Mouse (Mus musculus) bone marrow, adult 2 months (tissue): ENCODE measurements around the gene Gm13089. TPM values are rescaled to one million over a fixed set of nuclear protein-coding genes. Genes with fewer than 3 reads are reported as not detected.
"Not testable (repeated sequence)": the region's sequence is repeated elsewhere in the genome, so short reads cannot be mapped to it uniquely, and the experiment has no call there.

Source experiments
- H3K27ac ChIP-seq: fragments of 200-500 bp; 2 replicates; pipeline ENCODE4 v1.5.1; 2012; ENCODE audit warnings: low read depth, mild to moderate bottlenecking, control low read depth, inconsistent platforms, low read length; ENCODE audit not compliant: control insufficient read depth, poor library complexity, insufficient read depth
- H3K4me1 ChIP-seq: fragments of 200-500 bp; 2 replicates; pipeline ENCODE4 v1.6.1; 2011; ENCODE audit warnings: low read length; ENCODE audit not compliant: control insufficient read depth, insufficient read depth
- H3K4me3 ChIP-seq: fragments of 200-500 bp; replicated peaks from 2 replicates; pipeline ENCODE3; 2011; ENCODE audit warnings: mild to moderate bottlenecking, low read depth, low read length, control low read depth; ENCODE audit not compliant: control insufficient read depth
- CTCF ChIP-seq: fragments of 200-500 bp; IDR thresholded peaks from 2 replicates; pipeline ENCODE4 v1.5.1; 2011; ENCODE audit warnings: low read length, control low read depth; ENCODE audit not compliant: control insufficient read depth, insufficient read depth
- POLR2A ChIP-seq: fragments of 200-500 bp; IDR thresholded peaks from 2 replicates; pipeline ENCODE4 v1.6.1; 2011; ENCODE audit warnings: low read depth, mild to moderate bottlenecking, control low read depth, low read length, borderline replicate concordance; ENCODE audit not compliant: control insufficient read depth
- WGBS: fragments of 180-500 bp; shearing (Covaris S2); methylation state at CpG from one replicate; pipeline ENCODE4 v1.1.7; 2018; 5-methylcytosine and 5-hydroxymethylcytosine counted together
- polyA plus RNA-seq: library from polyadenylated mRNA; stranded (reverse); fragments of >200 nt; gene quantifications from 2 replicates; pipeline ENCODE4 v1.2.4, GENCODE M21; 2011; ENCODE audit warnings: low replicate concordance; ENCODE audit not compliant: missing spikeins, insufficient read depth, insufficient read length

Gm13089 gene
- polyA plus RNA-seq: not detected in 2 replicates

DNA sequence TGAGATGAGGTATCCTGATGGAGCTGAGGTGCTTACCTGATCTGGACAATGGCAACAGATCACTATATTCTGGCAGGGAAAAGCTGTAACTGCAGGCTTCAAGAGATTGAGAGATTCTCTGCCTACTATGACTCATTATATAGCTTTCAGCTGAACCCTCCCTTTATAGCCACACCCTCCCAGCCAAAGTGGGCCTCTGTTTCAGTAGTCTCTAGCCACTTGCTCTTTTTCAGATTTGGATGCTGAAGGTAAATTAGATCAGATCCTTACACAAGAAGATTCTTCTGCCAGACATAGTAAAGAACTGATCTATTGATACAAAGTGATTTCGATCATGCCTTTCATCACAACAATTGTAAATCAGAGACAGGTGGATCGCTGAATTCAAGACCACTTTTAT lies at the start of gene Gm13089:
Gene Gm13089, minus strand, starts transcription at position 101 of the 400 bp plus-strand sequence.
- Histone ChIP-seq H3K4me3 (no peak within 1 kb of the TSS), H3K27ac (no peak within 1 kb of the TSS), H3K4me1 (no peaks in the 10 kb centered on the region)
- WGBS: 76% methylated on average over 2 of the region's 2 CpGs
- TF ChIP-seq POLR2A (no peak), CTCF (no peak)

DNA sequence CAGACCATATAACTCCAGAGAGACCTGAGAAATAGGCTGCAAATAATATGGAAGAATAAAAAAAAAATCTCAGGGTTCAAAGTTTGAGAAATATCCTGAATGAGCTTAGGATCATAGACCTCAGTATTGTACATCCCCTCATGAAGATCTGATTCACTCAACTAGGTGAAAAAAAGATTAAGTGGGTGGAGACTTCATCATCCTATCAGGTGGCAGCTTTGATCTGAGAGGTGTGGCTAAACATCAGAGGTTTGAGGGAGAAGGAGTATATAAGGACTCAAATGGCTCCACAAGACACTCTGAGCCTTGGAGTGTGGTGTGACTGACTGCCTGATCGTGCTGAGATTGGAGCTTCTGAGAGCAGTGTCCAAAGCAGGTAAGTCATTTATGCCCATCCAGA lies 16.6 kb upstream of the Gm13089 start, which contains the start of gene Gm13078:
Gene Gm13078, plus strand, starts transcription at position 301 of the 400 bp plus-strand sequence.
- Histone ChIP-seq H3K4me1 (no peaks in the 10 kb centered on the region), H3K4me3 (no peak within 1 kb of the TSS), H3K27ac (no peak within 1 kb of the TSS)
- WGBS: 83% methylated on average over 1 of the region's 1 CpGs
- TF ChIP-seq CTCF: no peak
- no peak for TF ChIP-seq POLR2A

DNA sequence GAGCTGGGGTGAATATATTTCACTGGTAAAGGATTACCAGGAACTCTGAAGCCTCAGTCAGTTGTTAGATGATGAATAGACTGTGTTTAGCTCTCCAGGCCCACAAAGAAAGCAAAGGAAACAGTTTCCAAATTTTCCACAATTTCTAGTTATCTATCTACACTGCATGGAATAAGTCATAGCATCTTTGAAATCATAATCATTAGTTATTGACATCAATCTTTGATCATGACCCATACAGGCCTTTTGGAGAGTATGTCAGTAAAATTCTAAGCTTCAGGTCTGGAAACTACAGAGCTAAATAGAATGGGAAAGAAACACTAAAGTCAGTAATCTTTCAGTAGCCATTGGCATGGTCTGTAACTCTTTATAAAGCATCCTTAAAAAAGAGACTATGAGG lies 45.4 kb downstream of the Gm13089 start, which contains the start of gene Gm13088:
Gene Gm13088, minus strand, starts transcription at position 101 of the 400 bp plus-strand sequence.
- not testable (repeated sequence) for H3K27ac ChIP-seq, H3K4me3 ChIP-seq, H3K4me1 ChIP-seq

Other genes with a start within 250 kb of the Gm13089 start
- not detected in 2 replicates for gene Gm13043, start 191.4 kb downstream of the Gm13089 start, polyA plus RNA-seq
- gene Gm13040, start 166.8 kb downstream of the Gm13089 start, polyA plus RNA-seq: not detected in 2 replicates
- not detected in 2 replicates for gene BC080695, start 151.0 kb downstream of the Gm13089 start, polyA plus RNA-seq
- gene Gm13057, start 151.0 kb downstream of the Gm13089 start, polyA plus RNA-seq: not detected in 2 replicates
- gene Gm13083, start 87.7 kb downstream of the Gm13089 start, polyA plus RNA-seq: not detected in 2 replicates
- gene Gm13088, start 45.5 kb downstream of the Gm13089 start, polyA plus RNA-seq: not detected in 2 replicates
- gene Gm13078, start 16.7 kb upstream of the Gm13089 start, polyA plus RNA-seq: not detected in 2 replicates
- gene Gm13023, start 86.6 kb upstream of the Gm13089 start, polyA plus RNA-seq: not detected in 2 replicates
- gene Gm13084, start 113.4 kb upstream of the Gm13089 start, polyA plus RNA-seq: not detected in 2 replicates
- gene Gm13103, start 143.8 kb upstream of the Gm13089 start, polyA plus RNA-seq: not detected in 2 replicates
- not detected in 2 replicates for gene Pramef6, start 197.7 kb upstream of the Gm13089 start, polyA plus RNA-seq
- not detected in 2 replicates for gene Pramef25, start 248.3 kb upstream of the Gm13089 start, polyA plus RNA-seq